Mouse (Mus musculus) lung, postnatal 10 days (tissue): ENCODE data around the gene Ubap2.
A peak's percentile ranks its signal among the peaks of the same experiment; 100 is the strongest.

Experiments used
- DNase-seq: peaks from one replicate; pipeline ENCODE4 v3.0.0; 2021

Ubap2 gene

DNA sequence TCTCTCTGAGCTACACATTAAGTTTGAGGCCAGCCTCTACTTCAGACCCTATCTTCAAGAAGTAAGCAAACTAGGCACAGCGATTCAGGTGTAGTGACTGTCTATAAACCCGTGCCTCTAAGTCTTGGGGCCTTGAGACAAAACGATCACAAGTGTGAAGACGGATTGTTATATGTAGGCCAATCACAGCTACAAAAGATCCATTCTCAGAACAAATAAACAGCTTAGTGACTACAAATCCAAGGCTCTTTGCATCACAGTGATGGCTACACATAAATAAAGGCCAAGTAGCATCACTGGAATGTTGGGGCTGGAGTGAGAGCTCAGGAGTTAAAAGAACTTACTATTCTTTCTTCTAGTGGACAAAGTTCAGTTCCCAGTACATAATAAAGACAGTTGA is 15.9 kb downstream of the Ubap2 start:
- no peak for DNase-seq

GRCm38 (mm10) chr4:41257752-41258151 is 17.2 kb downstream of the Ubap2 start:
- DNase-seq = peak; percentile 11

DNA sequence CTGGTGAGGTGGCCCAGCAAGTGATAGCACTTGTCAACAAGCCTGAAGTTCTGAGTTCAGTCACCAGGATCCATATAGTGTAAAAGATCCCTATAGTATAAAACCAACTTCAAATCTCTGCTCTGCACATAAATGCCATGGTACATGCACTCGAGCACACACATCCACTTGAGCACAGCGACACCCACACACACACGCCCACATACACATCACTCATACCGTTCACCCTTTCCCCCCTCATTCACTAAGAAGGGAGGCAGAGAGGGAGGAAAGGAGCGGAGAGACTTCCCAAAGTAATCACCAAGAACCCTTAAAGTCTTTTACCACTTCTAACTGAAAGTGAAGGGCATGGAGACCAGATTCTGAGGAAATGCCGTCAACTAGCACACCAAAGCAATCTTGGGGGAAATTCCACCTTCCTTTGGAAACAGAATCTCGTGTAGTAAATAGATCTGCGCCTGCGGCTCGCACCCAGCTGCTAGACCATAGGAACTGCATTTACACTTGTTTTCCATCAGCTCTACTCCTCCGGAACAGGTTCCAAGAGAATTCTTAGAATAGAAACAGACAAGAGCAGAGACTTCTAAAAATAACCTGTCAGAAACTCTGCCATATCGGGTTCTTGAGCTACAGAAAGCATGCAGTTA is 19.3 kb downstream of the Ubap2 start:
- DNase-seq = no peak

GRCm38 (mm10) chr4:41253756-41254155 is 21.2 kb downstream of the Ubap2 start:
- DNase-seq = no peak

- no peak for DNase-seq
These were observed 29.5 kb downstream of the Ubap2 start for GRCm38 (mm10) chr4:41245408-41245807.

DNA sequence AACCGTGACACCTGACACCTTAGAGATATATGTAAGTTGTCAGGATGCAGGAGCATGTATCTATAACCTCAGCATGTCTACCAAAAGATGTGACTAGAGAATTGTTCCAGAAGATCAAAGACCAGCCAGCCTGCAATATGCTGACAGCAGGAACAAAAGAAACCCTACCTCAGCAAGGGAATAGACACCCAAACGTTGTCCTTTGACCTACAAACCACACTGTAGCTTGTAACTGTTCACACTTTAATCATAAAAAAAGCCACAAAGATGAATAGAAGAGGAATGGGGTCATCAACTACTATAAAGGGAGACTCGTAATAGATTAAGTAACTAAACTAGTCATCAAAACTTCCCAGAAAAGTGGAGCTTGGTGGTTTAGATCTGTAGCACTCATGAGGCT is 34.0 kb downstream of the Ubap2 start:
- DNase-seq = no peak

DNA sequence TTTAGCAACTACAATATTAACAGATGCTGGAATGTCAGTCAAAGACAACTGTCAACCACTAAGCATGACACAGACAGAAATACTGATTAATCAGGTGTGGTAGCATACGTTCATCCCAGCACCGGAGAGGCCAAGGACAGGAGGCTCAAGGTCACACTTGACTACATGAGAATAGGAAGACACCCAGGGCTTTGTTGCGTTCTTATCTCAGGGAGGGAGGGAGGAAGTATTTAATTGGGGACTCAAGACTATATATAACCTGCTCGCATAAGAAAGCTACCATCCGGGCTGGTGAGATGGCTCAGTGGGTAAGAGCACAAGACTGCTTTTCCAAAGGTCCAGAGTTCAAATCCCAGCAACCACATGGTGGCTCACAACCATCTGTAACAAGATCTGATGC is 39.3 kb downstream of the Ubap2 start:
- no peak for DNase-seq

GRCm38 (mm10) chr4:41226351-41226750 is 48.6 kb downstream of the Ubap2 start:
- peak; percentile 65 for DNase-seq

GRCm38 (mm10) chr4:41225412-41225811 is 49.5 kb downstream of the Ubap2 start:
- peak; percentile 11 for DNase-seq

DNA sequence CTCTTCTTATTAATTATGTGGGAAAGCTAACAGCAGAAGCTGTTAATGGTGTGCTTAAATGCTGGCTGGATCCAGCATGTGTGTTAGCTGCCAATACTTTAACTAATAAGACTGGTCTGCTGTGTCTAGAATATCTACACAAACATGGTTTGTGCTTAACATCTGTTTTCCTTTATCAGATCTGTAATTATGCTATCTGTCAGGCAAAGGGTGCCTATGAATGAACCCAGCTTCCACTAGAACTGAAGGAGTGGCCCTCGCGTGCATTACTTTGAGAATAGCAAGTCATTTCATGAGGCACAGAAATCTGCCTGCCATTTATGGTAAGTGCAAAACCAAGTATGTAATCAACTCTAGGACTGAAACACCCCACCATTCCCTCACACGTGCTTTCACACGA is 66.9 kb downstream of the Ubap2 start:
- DNase-seq = peak; percentile 47

DNA sequence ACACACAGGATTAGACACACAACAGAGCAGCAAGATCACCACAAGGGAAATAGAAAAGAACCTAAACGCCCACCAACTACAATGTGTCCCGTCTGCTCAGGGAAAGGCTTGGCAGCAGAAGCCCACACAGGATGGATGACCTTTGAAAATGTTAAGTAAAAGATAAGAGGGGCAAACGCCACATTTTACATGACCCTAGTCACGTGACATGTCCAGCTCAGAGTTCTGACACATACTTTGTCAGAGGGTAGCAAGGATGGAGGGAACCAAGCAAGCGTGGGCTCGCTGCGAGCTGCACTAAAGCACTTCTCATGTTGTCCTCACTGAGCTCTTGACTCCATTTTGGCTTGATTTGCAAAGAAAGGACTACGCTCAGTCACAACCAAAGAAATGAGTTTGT is 69.2 kb downstream of the Ubap2 start:
- DNase-seq = no peak

GRCm38 (mm10) chr4:41202135-41202534 is 72.8 kb downstream of the Ubap2 start:
- DNase-seq = no peak

- DNase-seq = peak; percentile 58
These were observed 77.9 kb downstream of the Ubap2 start for GRCm38 (mm10) chr4:41196861-41197610.

DNA sequence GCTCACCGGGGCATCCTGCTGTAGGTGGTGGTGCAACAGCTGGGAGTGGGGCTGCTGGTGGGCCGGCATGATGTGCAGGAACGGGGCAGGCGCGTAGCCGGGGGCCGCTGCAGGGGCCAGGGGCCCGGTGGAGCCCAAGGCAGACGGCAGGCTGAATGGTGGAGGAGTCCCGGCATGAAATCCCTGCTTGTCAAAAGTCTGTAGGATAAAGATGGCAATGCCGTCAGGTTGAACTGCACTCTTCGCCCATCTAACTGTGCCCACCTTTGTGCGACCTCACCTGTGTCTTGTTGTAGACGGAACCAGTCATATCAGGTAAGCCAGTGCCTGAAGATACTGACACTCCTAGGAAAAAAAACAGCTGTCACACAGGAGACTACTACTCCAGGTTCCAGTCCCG is 79.6 kb downstream of the Ubap2 start:
- no peak for DNase-seq

GRCm38 (mm10) chr4:41192544-41193512 is 82.1 kb downstream of the Ubap2 start:
- no peak for DNase-seq

GRCm38 (mm10) chr4:41189809-41190208 is 85.1 kb downstream of the Ubap2 start:
- no peak for DNase-seq

DNA sequence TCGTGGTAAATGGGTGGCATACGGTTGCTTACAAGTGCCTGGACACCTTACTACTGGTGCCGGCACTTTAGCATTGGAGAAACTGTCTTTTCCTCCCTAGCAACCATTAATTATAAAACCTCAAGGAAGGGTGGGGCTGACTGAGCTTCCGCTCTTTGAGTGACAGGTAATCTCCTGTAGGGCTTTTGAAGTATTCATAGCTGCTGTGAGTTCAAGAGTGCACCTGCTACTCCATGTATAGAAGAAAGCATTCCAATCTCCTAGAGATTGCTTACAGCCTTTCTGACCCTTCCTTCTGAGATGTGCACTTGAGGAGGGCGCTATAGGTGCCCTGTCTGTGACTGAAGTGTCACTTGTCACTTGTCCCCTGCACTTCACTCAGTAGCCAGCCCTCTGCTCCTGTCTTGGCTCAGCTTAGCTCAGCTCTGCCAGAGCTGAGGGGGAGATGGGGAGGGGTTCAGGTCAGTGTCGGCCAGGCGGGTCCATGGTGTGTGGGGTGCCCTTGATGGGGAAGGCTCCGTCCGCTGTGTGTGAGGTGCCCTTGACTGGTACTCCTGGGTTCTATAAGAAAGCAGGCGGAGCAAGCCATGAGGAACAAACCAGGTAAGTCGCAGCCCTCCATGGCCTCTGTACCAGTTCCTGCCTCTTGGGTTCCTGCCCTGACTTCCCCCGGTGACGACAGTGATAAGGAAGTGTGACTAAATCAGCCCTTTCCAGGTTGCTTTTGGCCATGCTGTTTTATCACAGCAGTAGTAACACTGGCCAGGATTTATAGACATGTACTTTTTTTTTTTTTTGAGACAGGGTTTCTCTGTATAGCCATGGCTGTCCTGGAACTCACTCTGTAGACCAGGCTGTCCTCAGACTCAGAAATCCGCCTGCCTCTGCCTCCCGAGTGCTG is 94.9 kb downstream of the Ubap2 start:
- no peak for DNase-seq

DNA sequence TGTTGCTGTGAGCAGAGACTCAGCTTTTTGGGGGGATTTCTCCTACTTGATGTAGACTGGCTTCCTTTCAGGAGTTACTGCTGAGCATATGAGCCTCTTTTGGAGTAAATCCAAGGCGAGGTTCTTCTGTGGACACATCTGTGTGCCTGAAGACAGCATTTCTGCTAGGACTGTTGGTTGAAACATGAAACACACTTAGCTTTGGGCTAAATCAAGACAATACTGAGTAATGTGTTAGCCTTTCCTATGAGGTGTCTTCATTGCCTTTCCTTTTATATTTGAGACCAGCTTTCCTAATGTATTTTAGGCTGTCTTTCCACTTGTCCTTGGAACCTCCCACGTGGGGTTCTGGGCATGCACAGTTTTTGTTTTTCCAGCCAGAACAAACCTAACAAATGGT is 100.3 kb downstream of the Ubap2 start:
- DNase-seq = no peak

GRCm38 (mm10) chr4:41170970-41171369 is 104.0 kb downstream of the Ubap2 start:
- DNase-seq = no peak

DNA sequence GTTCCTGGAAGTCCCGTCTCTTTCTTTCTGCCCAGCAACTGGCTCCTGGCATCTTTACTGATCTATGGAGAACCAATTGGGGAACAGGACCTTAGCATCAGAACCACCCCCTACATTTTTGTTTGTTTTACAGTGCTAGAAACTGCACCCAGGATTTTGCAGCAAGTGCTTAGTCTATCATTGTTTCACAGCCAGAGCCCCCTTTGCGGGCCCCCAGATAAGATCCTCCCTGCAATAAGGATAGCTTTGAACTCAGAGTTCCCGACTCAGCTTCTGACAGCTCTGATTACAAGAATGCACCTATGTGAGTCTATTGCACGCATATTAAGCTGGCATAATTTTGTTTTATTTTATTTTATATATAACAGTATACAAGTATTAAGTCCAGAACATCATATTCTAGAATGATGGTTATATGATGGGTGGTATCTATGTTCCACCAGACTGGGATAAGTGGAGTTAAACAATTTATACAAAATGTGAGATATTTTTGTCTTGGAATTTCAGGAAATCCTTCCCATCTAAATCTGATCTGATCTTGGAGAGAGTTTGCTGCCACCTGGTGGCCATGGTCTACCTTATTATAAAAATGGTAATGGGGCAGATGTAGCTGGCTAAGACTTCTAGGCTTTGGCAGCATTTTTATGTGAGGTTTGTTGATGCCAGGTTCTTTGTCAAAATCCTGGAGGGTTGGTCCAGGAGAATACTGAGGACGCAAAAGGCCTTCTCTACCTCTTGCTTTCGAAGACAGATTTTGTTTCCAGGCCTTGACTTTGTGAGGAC is 109.1 kb downstream of the Ubap2 start:
- peak; percentile 87 for DNase-seq

- DNase-seq = no peak
These were observed 110.0 kb downstream of the Ubap2 start for GRCm38 (mm10) chr4:41164974-41165373.

GRCm38 (mm10) chr4:41161232-41161631 is 113.7 kb downstream of the Ubap2 start:
- DNase-seq = no peak
